Mouse (Mus musculus): ENCODE results near the gene Ick. TPM values are rescaled to one million over a fixed set of nuclear protein-coding genes. Genes with fewer than 3 reads are reported as not detected.
"Not testable (repeated sequence)": the region's sequence is repeated elsewhere in the genome, so short reads cannot be mapped to it uniquely, and the experiment has no call there.

Gene Ick
- total RNA-seq (2022) = 10 to 100 TPM; 18.7 to 25.0 (median 22.4) TPM

GRCm38 (mm10) chr9:78108796-78109239 is at the start of gene Ick, which contains the start of gene Fbxo9:
TSS of gene Ick (plus strand) at chr9:78109192.
TSS of gene Fbxo9 (minus strand) at chr9:78109065.
- peak; percentile 89 for DNase-seq

GRCm38 (mm10) chr9:78059525-78060120 is 49.4 kb upstream of the Ick start:
- no peak for DNase-seq

GRCm38 (mm10) chr9:78062392-78062791 is 46.6 kb upstream of the Ick start:
- no peak for DNase-seq

- DNase-seq = no peak
Observed at GRCm38 (mm10) chr9:78064121-78064520, 44.9 kb upstream of the Ick start.

- DNase-seq = no peak
Observed at GRCm38 (mm10) chr9:78070496-78070895, 38.5 kb upstream of the Ick start.

- no peak for DNase-seq
Observed at GRCm38 (mm10) chr9:78071626-78072025, 37.4 kb upstream of the Ick start.

- DNase-seq = not testable (repeated sequence)
Observed at GRCm38 (mm10) chr9:78073291-78073690, 35.7 kb upstream of the Ick start.

GRCm38 (mm10) chr9:78073713-78074340 is 35.2 kb upstream of the Ick start:
- DNase-seq = no peak

- no peak for DNase-seq
Observed at GRCm38 (mm10) chr9:78075256-78075655, 33.7 kb upstream of the Ick start.

- DNase-seq = no peak
Observed at GRCm38 (mm10) chr9:78078240-78078639, 30.8 kb upstream of the Ick start.

- DNase-seq = no peak
Observed at GRCm38 (mm10) chr9:78081835-78082234, 27.2 kb upstream of the Ick start.

- no peak for DNase-seq
Observed at GRCm38 (mm10) chr9:78084341-78084740, 24.7 kb upstream of the Ick start.

GRCm38 (mm10) chr9:78085722-78086287 is 23.2 kb upstream of the Ick start:
- no peak for DNase-seq

- no peak for DNase-seq
Observed at GRCm38 (mm10) chr9:78087751-78088150, 21.2 kb upstream of the Ick start.

GRCm38 (mm10) chr9:78088521-78088920 is 20.5 kb upstream of the Ick start:
- DNase-seq = no peak

- DNase-seq = no peak
Observed at GRCm38 (mm10) chr9:78088971-78089370, 20.0 kb upstream of the Ick start.

GRCm38 (mm10) chr9:78089906-78090305 is 19.1 kb upstream of the Ick start:
- DNase-seq = no peak

GRCm38 (mm10) chr9:78090596-78090995 is 18.4 kb upstream of the Ick start:
- DNase-seq = no peak

GRCm38 (mm10) chr9:78095686-78096085 is 13.3 kb upstream of the Ick start:
- no peak for DNase-seq

- no peak for DNase-seq
Observed at GRCm38 (mm10) chr9:78096376-78096775, 12.6 kb upstream of the Ick start.

GRCm38 (mm10) chr9:78100956-78101355 is 8.0 kb upstream of the Ick start:
- no peak for DNase-seq

- DNase-seq = no peak
Observed at GRCm38 (mm10) chr9:78101431-78101830, 7.6 kb upstream of the Ick start.

GRCm38 (mm10) chr9:78103965-78104560 is 4.9 kb upstream of the Ick start:
- DNase-seq = no peak

GRCm38 (mm10) chr9:78104973-78105372 is 4.0 kb upstream of the Ick start:
- DNase-seq = peak; percentile 52
